Mouse (Mus musculus) left cerebral cortex, adult 2 months (tissue): ENCODE measurements around the gene Npdc1. TPM values are rescaled to one million over a fixed set of nuclear protein-coding genes. Genes with fewer than 3 reads are reported as not detected.
"Not testable (repeated sequence)": the region's sequence is repeated elsewhere in the genome, so short reads cannot be mapped to it uniquely, and the experiment has no call there.

Experiments used
- DNase-seq, 2 experiments: peaks; one replicate each; pipeline ENCODE4 v3.0.0; 2021 to 2022; ENCODE audit warnings: low spot score in 2 of 2, mixed read lengths in 1 of 2; ENCODE audit errors: extremely low spot score in 1 of 2
- H3K27ac ChIP-seq: fragments of 200-600 bp; 2 replicates; pipeline ENCODE4 v1.8.1; 2022
- H3K4me3 ChIP-seq: fragments of 200-600 bp; 2 replicates; pipeline ENCODE4 v1.8.1; 2022
- CTCF ChIP-seq: fragments of 200-600 bp; IDR thresholded peaks from 2 replicates; pipeline ENCODE4 v1.8.1; 2022; ENCODE audit warnings: antibody characterized with exemption, mild to moderate bottlenecking, moderate library complexity
- intact Hi-C: fragments of 180-260 bp; cut with DNase I; formaldehyde crosslinking; loops from one replicate; pipeline ENCODE4 v1.15.1; 2025
- total RNA-seq, 2 experiments: library from RNA; stranded (reverse); gene quantifications; 2 replicates each; pipeline ENCODE4 v1.2.3; 2021

Gene Npdc1
- total RNA-seq, 2 experiments from 2014 or later: 337 to 366 TPM

DNA sequence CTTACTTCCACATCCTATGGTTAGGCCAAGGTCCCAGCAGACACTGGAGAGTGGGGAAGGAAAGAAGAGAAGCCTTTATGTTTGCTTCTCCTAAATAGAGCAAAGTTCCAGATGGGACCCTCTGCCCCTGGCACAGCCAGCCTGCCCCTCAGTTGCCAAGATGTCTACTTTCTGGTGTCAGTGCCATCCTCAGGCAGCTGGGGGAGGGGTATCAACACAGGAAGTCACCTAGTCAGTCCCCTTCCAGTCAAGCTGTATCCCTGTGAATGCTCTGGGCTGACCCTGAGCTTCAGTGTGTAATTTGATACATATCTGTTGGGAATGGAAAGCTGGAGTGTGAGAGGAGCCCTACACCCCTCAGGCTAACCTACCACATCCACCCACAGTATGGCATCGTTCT is 2.1 kb upstream of the Npdc1 start:
- intact Hi-C loops: no loop called here
- Histone ChIP-seq H3K27ac (peak overlapping the region; percentile 72; the same call in 1 of the 2 replicates), H3K4me3 (no peak overlapping the region)

DNA sequence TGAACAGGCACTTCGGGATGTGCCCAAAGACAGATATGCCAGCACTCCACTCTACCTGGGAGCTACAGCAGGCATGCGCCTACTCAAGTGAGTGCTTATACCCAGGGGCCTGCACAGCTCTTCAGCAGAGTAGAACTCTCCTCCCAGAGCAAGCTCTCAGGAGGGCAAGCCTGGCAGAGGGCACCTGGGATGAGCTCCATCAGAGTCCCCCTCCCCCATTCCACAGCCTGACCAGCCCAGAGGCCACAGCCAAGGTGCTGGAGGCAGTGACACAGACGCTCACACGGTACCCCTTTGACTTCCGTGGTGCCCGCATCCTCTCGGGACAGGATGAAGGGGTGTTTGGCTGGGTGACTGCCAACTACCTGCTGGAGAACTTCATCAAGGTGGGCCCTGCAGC is 1.1 kb upstream of the Npdc1 start:
- DNase-seq: no peak
- TF ChIP-seq CTCF: no peak

More for the DNA sequence above, 2.1 kb upstream of the Npdc1 start:
- no peak for TF ChIP-seq CTCF
- no peak for DNase-seq

DNA sequence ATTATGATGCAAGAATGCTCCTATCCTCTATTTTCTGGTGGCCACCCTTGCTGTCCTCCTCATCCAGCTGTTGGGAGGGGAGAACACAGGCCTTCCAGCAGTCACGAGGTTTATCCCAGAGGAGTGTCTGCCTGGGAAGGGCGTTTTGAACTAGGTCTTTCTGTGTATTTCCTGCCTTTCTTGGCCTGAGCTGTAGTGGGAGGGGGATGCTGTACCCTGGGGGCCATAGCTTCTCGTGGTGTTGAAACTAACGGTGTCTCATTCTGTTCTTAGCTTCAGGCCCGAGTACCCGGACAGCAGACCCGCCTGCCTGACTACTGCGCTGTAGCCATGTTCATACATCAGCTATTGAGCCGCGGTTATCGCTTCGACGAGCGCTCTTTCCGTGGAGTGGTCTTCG is 1.1 kb downstream of the Npdc1 start:
- H3K27ac ChIP-seq: no peak overlapping the region
- intact Hi-C loops: no loop called here
- DNase-seq: no peak
- no peak for TF ChIP-seq CTCF
- H3K4me3 ChIP-seq: peak overlapping the region; percentile 39

More for the DNA sequence above, 1.1 kb upstream of the Npdc1 start:
- no peak overlapping the region for H3K4me3 ChIP-seq
- H3K27ac ChIP-seq: no peak overlapping the region
- intact Hi-C loops: no loop called here

DNA sequence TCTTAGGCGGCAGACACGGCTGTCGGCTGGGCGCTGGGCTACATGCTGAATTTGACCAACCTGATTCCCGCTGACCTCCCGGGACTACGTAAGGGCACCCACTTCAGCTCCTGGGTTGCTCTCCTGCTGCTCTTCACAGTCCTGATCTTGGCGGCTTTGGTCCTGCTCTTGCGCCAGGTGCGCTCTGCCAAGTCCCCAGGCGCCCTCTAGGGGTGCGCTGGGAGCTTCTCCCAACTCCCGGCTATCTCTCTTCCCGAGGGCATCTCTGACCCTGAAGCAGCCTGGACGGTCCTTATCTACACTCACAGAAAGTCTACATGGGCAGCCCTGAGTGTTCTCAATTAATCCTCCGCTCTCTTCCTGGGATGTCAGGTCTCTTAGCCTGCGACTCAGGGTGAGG is 1.6 kb downstream of the Npdc1 start:
- peak; percentile 59 to 65 for DNase-seq
- Histone ChIP-seq H3K4me3 (peak overlapping the region; percentile 39), H3K27ac (no peak overlapping the region)
- peak; percentile 83 for TF ChIP-seq CTCF
- intact Hi-C loops: no loop called here

DNA sequence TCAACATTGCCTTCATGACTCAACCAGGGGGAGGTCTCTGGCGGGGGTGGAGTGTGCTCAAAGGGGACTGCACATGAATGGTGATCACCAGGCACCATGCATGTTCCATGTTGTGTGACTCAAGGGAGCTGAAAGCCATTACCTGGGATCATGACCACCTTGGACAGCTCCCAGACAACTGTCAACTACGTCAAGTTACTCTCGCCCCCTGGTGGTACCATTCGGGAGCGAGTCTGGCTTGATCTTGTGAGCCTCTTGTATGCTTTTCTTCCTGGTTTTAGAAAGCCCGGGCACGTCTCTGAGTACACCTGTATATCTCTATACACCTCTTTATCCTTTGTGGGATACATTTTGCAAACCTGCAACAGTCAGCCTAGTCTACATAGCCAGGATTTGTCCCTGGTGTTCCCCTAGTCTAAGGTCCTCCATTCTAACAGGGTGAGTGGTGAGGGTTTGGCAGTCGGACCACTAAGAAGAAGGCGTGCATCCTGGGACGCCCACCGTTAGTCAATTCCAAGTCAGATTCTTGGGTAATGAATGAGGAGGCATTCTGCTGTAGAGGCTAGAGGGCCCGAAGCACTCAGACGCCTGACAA is 3.3 kb downstream of the Npdc1 start:
- Histone ChIP-seq H3K4me3 (peak overlapping the region; percentile 80), H3K27ac (peak overlapping the region; percentile 97)
- TF ChIP-seq CTCF: peak; percentile 65
- intact Hi-C loops: loop anchor here (2.0 kb wide), 2 partner anchors 30 to 70 kb away; partner anchors contain the start of genes Man1b1 and Sapcd2
- DNase-seq: peak; percentile 55 to 63

DNA sequence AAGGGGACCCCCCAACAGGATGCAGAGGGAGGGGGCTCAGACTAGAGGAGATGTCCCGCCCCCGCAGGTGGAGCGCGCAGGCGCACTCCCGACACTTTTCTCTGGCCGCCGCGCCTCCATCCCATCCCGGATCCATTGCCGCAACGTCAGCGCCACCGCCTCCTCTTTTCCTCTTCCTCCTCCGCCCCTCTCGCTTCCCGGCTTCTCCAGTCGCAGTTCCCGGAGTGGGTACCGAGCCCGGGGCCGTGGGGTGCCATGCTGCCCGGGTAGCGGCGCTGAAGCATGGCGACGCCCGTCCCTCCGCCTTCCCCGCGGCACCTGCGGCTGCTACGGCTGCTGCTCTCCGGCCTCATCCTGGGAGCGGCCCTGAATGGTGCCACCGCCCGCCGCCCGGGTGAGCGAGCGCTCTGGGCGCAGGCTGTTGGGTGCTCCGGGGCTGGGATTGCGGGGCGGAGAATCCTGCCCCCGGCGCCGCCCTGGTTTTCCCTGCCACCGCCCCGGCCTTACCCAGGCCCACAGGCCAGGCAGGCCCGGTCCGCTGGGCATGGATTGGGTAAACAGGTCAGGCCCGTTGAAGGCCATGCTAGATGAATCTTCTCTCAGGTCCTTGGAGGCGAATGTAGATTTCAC is 3.9 kb downstream of the Npdc1 start:
- peak overlapping the region; percentile 80 for H3K4me3 ChIP-seq
- no peak for TF ChIP-seq CTCF
- peak; percentile 91 to 93 for DNase-seq
- H3K27ac ChIP-seq: peak overlapping the region; percentile 97
- intact Hi-C loops: loop anchor here (1.0 to 2.0 kb wide), 3 partner anchors 30 to 85 kb away; partner anchors contain the start of genes Man1b1 and Sapcd2

DNA sequence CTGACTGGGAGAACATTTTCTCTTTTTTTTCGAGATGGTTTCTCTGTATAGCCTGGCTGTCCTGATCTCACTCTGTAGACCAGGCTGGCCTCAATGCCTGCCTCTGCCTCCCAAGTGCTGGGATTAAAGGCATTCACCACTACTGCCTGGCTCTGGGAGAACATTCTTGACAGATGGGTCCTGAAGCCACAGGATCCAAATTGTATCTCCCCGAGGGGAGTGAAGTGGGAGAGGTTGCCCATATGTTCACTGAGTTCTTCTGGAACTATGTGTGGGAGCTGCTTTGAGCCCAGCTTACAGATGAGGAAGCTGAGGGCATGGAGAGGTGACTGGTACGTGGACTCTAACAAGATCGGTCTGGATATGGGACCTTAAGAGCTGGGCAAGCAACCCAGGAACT is 4.8 kb downstream of the Npdc1 start:
- intact Hi-C loops: loop anchor here (1.0 to 2.0 kb wide), 3 partner anchors 31 to 86 kb away; partner anchors contain the start of genes Man1b1 and Sapcd2
- peak overlapping the region; percentile 57 for H3K27ac ChIP-seq
- TF ChIP-seq CTCF: no peak
- no peak for DNase-seq
- H3K4me3 ChIP-seq: peak overlapping the region; percentile 80

DNA sequence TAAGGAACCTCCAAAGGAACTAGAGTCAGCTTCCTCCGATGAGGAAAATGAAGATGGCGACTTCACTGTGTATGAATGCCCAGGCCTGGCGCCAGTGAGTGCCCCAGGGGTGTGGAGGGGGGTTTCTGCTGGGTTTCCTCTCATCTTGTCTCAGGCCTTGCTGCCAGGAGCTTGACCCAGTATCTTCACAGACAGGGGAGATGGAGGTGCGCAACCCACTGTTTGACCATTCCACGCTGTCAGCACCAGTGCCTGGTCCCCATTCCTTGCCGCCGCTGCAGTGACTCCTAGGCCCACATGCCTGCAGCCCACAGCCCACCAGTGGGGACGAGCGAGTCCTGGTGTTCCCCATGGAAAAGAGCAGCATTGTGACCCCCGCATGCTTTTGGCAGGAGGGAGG is 9.8 kb downstream of the Npdc1 start:
- Histone ChIP-seq H3K27ac (no peak overlapping the region), H3K4me3 (no peak overlapping the region)
- TF ChIP-seq CTCF: no peak
- intact Hi-C loops: no loop called here
- DNase-seq: no peak

DNA sequence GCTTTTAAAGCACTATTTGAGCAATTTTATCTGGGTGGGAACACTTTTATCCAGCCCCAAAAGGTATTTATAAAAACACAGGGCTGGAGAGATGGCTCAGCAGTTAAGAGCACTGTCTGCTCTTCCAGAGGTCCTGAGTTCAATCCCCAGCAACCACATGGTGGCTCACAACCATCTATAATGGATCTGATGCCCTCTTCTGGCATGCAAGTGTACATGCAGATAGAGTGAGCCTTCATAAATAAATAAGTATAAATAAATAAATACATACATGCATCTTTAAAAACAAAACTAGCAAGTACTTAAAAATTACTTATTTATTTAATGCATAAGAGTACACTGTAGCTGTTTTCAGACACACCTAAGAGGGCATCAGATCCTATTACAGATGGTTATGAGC is 14.3 kb downstream of the Npdc1 start:
- DNase-seq, H3K27ac ChIP-seq, H3K4me3 ChIP-seq, intact Hi-C loops: not testable (repeated sequence)
- peak; percentile 45 for TF ChIP-seq CTCF

DNA sequence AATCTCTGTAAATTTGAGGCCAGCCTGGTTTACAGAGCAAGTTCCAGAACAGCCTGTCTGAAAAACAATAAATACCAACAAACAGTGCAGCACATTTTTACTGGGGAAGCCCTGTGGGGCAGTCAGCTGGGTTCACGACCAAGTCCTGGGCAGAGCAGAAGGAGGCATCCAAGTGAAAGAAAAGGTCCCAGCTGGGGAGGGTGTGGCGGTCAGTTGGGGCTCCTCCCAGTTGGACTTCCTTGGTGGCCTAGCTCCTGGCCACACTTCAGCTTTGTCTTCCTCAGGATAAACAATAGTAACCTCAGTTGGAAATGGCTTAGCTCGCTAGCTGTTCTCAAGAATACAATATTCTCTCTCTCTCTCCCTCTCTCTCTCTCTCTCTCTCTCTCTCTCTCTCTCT is 18.3 kb downstream of the Npdc1 start:
- no peak overlapping the region for H3K4me3 ChIP-seq
- intact Hi-C loops: no loop called here
- no peak overlapping the region for H3K27ac ChIP-seq
- TF ChIP-seq CTCF: no peak
- no peak for DNase-seq

DNA sequence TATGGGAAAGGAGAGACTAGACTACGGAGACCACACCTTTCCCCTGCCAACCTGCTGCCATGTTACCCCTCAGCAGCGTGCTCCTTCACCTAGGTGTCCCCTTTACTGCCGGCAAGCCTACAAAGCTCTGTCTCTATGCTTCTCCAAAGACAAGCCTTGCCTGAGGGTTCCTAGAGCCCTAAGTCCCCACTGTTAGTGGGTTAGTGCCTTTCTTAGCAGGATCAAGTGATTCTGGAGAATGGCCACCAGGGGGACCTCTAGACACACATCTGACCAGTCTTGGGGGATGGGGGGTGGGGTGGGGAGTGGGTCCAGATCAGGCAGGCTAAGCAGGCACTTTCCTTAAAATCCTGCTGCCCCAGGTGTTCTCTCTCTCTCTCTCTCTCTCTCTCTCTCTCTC is 22.7 kb downstream of the Npdc1 start:
- intact Hi-C loops: no loop called here
- Histone ChIP-seq H3K4me3 (no peak overlapping the region), H3K27ac (no peak overlapping the region)
- DNase-seq: no peak
- TF ChIP-seq CTCF: peak; percentile 55

DNA sequence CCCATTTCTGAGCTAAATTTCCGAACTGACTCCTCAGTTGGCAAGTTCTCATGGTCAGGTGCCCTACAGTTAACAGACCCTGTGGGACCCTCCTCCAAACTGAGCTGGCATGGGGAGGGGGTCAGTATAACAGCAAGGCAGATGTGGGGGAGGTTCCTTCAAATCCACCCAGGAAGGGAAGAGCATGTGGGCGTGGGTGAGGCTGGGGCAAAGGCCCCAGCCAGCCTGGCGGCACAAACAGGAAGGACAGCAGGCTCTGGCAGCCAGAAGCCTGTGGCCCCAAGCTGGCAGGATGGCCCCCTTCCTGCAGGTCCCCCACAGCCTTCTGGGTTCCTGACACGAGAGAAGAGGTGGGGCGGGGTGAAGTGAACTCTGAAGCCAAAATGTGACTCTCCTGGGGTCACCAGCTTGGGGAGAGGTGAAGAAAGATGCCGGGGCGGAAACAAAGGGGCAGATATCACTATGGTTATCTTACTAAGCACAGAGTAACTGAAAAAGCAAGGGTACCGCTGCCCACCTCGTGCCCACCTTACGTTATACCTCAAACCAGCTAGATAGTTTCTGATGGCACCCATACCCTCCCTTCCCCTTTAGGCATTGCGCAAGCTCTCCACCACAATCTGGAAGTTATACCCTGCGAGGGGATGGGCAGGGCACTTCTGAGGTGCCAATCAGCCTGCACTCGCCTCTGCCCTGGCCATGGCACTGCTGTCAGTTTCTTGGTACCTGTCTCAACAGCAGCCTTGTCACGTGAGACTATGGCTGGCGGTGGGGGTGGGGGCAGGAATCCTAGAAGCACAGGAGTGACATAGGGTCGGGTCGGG is 23.6 kb downstream of the Npdc1 start, which contains the start of gene Fut7:
TSS of gene Fut7 (plus strand) at position 681 of the 824 bp plus-strand sequence.
- DNase-seq: no peak
- intact Hi-C loops: no loop called here
- Histone ChIP-seq H3K4me3 (no peak within 1 kb of the TSS), H3K27ac (no peak within 1 kb of the TSS)
- TF ChIP-seq CTCF: no peak
